Mouse (Mus musculus) spleen, adult 2 months (tissue): ENCODE results near the gene Hectd3. TPM values are rescaled to one million over a fixed set of nuclear protein-coding genes. Genes with fewer than 3 reads are reported as not detected.
A peak's percentile ranks its signal among the peaks of the same experiment; 100 is the strongest.

ENCODE experiments used
- DNase-seq, 2 experiments: peaks; one replicate each; pipeline versions ENCODE4 v3.0.0 to v3.0.0-alpha.2; 2012 to 2021; ENCODE audit warnings: low spot score in 2 of 2, low read depth in 1 of 2
- H3K27ac ChIP-seq: fragments of 200-500 bp; 2 replicates; pipeline ENCODE4 v1.5.1; 2012; ENCODE audit warnings: low read length, inconsistent platforms; ENCODE audit not compliant: insufficient read depth
- H3K27me3 ChIP-seq: fragments of 200-500 bp; 2 replicates; pipeline ENCODE4 v1.6.1; 2012; ENCODE audit warnings: mild to moderate bottlenecking, moderate library complexity, low read length, inconsistent platforms; ENCODE audit not compliant: control insufficient read depth, insufficient read depth
- H3K36me3 ChIP-seq: fragments of 200-500 bp; 2 replicates; pipeline ENCODE4 v1.6.1; 2012; ENCODE audit warnings: mild to moderate bottlenecking, low read length, inconsistent platforms; ENCODE audit not compliant: control insufficient read depth, insufficient read depth
- H3K4me1 ChIP-seq: fragments of 200-500 bp; 2 replicates; pipeline ENCODE4 v1.6.1; 2011; ENCODE audit warnings: inconsistent platforms; ENCODE audit not compliant: control insufficient read depth, insufficient read depth, insufficient read length
- H3K4me3 ChIP-seq: fragments of 200-500 bp; 2 replicates; pipeline ENCODE4 v1.5.1; 2011; ENCODE audit warnings: mild to moderate bottlenecking, inconsistent platforms; ENCODE audit not compliant: insufficient read depth, insufficient read length; ENCODE audit errors: extremely low read depth
- CTCF ChIP-seq: fragments of 200-500 bp; IDR thresholded peaks from 2 replicates; pipeline ENCODE4 v1.5.1; 2011; ENCODE audit warnings: mild to moderate bottlenecking, inconsistent platforms; ENCODE audit not compliant: insufficient read depth, insufficient read length, insufficient replicate concordance; ENCODE audit errors: extremely low read depth
- POLR2A ChIP-seq: fragments of 200-500 bp; IDR thresholded peaks from 2 replicates; pipeline ENCODE4 v1.6.1; 2011; ENCODE audit warnings: low read depth, low read length, inconsistent platforms
- WGBS: fragments of 180-500 bp; shearing (Covaris S2); methylation state at CpG from one replicate; pipeline ENCODE4 v1.1.7; 2018; 5-methylcytosine and 5-hydroxymethylcytosine counted together
- polyA plus RNA-seq: library from polyadenylated mRNA; depleted of rRNA; stranded (reverse); fragments of >200 nt; gene quantifications from 2 replicates; pipeline ENCODE4 v1.2.3, GENCODE M21; 2012

Hectd3 gene
- polyA plus RNA-seq, 1 experiment: 58.8 TPM

GRCm38 (mm10) chr4:117014901-117015415 lies 19.8 kb downstream of the Hectd3 start:
- H3K27me3 ChIP-seq: no peaks in the 10 kb centered on the region
- TF ChIP-seq CTCF (no peak), POLR2A (no peak)
- H3K36me3 ChIP-seq: no peaks in the 10 kb centered on the region
- WGBS: 71% methylated on average over 4 of the region's 4 CpGs
- no peaks in the 10 kb centered on the region for H3K4me1 ChIP-seq
- no peak overlapping the region for H3K27ac ChIP-seq
- no peak overlapping the region for H3K4me3 ChIP-seq
- no peak for DNase-seq

GRCm38 (mm10) chr4:117017738-117018137 lies 22.6 kb downstream of the Hectd3 start:
- TF ChIP-seq POLR2A: no peak
- DNase-seq: no peak
- 81% methylated on average over 2 of the region's 2 CpGs for WGBS

GRCm38 (mm10) chr4:117018327-117018726 lies 23.2 kb downstream of the Hectd3 start:
- no peak for DNase-seq
- H3K27me3 ChIP-seq: no peaks in the 10 kb centered on the region
- no peak overlapping the region for H3K4me3 ChIP-seq
- H3K36me3 ChIP-seq: peaks cover 5% of the 10 kb centered on the region; the same call in 1 of the 2 replicates
- no peak overlapping the region for H3K27ac ChIP-seq
- H3K4me1 ChIP-seq: no peaks in the 10 kb centered on the region
- no peak for TF ChIP-seq CTCF
- no peak for TF ChIP-seq POLR2A
- WGBS: 94% methylated on average over 7 of the region's 7 CpGs

More at GRCm38 (mm10) chr4:117017738-117018137, 22.6 kb downstream of the Hectd3 start:
- 0 out of 2 replicates have a peak, but pooled peaks cover 1% of the 10 kb centered on the region for H3K36me3 ChIP-seq
- no peaks in the 10 kb centered on the region for H3K27me3 ChIP-seq
- H3K4me3 ChIP-seq: no peak overlapping the region
- no peak overlapping the region for H3K27ac ChIP-seq
- no peaks in the 10 kb centered on the region for H3K4me1 ChIP-seq

- H3K27ac ChIP-seq: no peak within 1 kb of the TSS
- peak within 1 kb of the TSS; percentile 96 for H3K4me3 ChIP-seq
- DNase-seq: peak; percentile 72 to 88
- peak; percentile 69 for TF ChIP-seq POLR2A
- no peak for TF ChIP-seq CTCF
- H3K36me3 ChIP-seq: peaks cover 8% of the 10 kb centered on the region
- WGBS: under 1% methylated on average over 61 of the region's 61 CpGs
- H3K27me3 ChIP-seq: no peaks in the 10 kb centered on the region
- H3K4me1 ChIP-seq: no peaks in the 10 kb centered on the region
Measured at GRCm38 (mm10) chr4:117019206-117020134, 24.4 kb downstream of the Hectd3 start, which contains the start of gene Eif2b3. Gene Eif2b3 (plus strand): TSS chr4:117019402.

- Histone ChIP-seq H3K4me1 (no peaks in the 10 kb centered on the region), H3K27ac (no peak overlapping the region), H3K4me3 (no peak overlapping the region), H3K27me3 (no peaks in the 10 kb centered on the region), H3K36me3 (peaks cover 11% of the 10 kb centered on the region)
- DNase-seq: no peak
- TF ChIP-seq POLR2A: no peak
- no peak for TF ChIP-seq CTCF
- 91% methylated on average over 4 of the region's 4 CpGs for WGBS
Measured at GRCm38 (mm10) chr4:117023469-117023868, 28.4 kb downstream of the Hectd3 start.

- Histone ChIP-seq H3K27me3 (no peaks in the 10 kb centered on the region), H3K4me1 (no peaks in the 10 kb centered on the region), H3K27ac (no peak overlapping the region), H3K4me3 (no peak overlapping the region), H3K36me3 (peaks cover 6% of the 10 kb centered on the region)
- DNase-seq: no peak
- 93% methylated on average over 1 of the region's 1 CpGs for WGBS
- no peak for TF ChIP-seq POLR2A
Measured at GRCm38 (mm10) chr4:117031105-117031504, 36.0 kb downstream of the Hectd3 start.
